In genomic region chr7:143463865-143464415, GRCm38 (mm10) we compare ENCODE assay signal across 9 mouse cellular contexts. TPM values are rescaled to one million over a fixed set of nuclear protein-coding genes. Genes with fewer than 3 reads are reported as not detected.
DNase-seq lines count a peak whose midpoint lies in the region; ATAC-seq and TF ChIP-seq lines count a peak whose summit lies in the region.
"Had no signal": no experiment of that assay in that cellular context is flagged by ENCODE, and none has a peak within 500 bp of the region (broad histone marks: within the 10 kb centered on the region; RNA-seq: fewer than 3 reads in every experiment).

No protein-coding gene starts in this region.

- H3K9me3 ChIP-seq in forebrain, embryonic 10.5 days = peaks cover 57% of the 10 kb centered on the region
- H3K9me3 ChIP-seq in forebrain, embryonic 13.5 days (replicated peaks) = peaks cover 23% of the 10 kb centered on the region
- H3K9me3 ChIP-seq in hindbrain, embryonic 11.5 days (ENCODE audit: control insufficient read depth, low read length) = peaks cover 6% of the 10 kb centered on the region; the same call in 1 of the 2 replicates

- no peak for TF ChIP-seq POLR2A in brain, embryonic 14.5 days (IDR thresholded peaks at IDR 0.05; ENCODE audit: borderline replicate concordance, extremely low read depth, insufficient read depth, insufficient read length, poor library complexity, severe bottlenecking)

- peak; percentile 90 for TF ChIP-seq CTCF in brain, embryonic 14.5 days (IDR thresholded peaks at IDR 0.05; ENCODE audit: borderline replicate concordance, extremely low read depth, insufficient read depth, insufficient read length)

- ATAC-seq in forebrain, embryonic 13.5 days = no peak
- ATAC-seq in hindbrain, embryonic 11.5 days (ENCODE audit: low FRiP score) = no peak
- ATAC-seq in megakaryocyte-erythroid progenitor cell, adult 5-6 weeks (replicated peaks; ENCODE audit: low FRiP score, low TSS enrichment, poor library complexity, severe bottlenecking) = peak; percentile 20; the same call in 1 of the 2 replicates

- intact Hi-C loops in left cerebral cortex, postnatal 10 days (cut with DNase I) = loop anchor here (5.0 kb wide), 1 partner anchor 167 kb away; no protein-coding TSS in a partner anchor

- H3K4me2 ChIP-seq in forebrain, embryonic 13.5 days = no peak overlapping the region
- no peak overlapping the region for H3K4me2 ChIP-seq in hindbrain, embryonic 11.5 days (replicated peaks; ENCODE audit: low read depth, low read length)

- 0 out of 2 replicates have a peak overlapping the region, but pooled peaks have one; percentile 7 for H3K4me3 ChIP-seq in forebrain, embryonic 10.5 days
- no peak overlapping the region for H3K4me3 ChIP-seq in forebrain, embryonic 13.5 days
- no peak overlapping the region for H3K4me3 ChIP-seq in hindbrain, embryonic 11.5 days (ENCODE audit: low read depth, low read length)

- H3K27me3 ChIP-seq in forebrain, embryonic 10.5 days (ENCODE audit: poor library complexity, severe bottlenecking) = peaks cover 86% of the 10 kb centered on the region
- H3K27me3 ChIP-seq in forebrain, embryonic 13.5 days = peaks cover 64% of the 10 kb centered on the region
- no peaks in the 10 kb centered on the region for H3K27me3 ChIP-seq in hindbrain, embryonic 11.5 days (ENCODE audit: control insufficient read depth, insufficient read depth, low read length)

- 39% methylated on average over 11 of the region's 11 CpGs for WGBS in forebrain, embryonic 10.5 days
- 36% methylated on average over 11 of the region's 11 CpGs for WGBS in forebrain, embryonic 13.5 days
- WGBS in hindbrain, embryonic 11.5 days = 29% methylated on average over 11 of the region's 11 CpGs

- no peak overlapping the region for H3K9ac ChIP-seq in forebrain, embryonic 13.5 days
- H3K9ac ChIP-seq in hindbrain, embryonic 11.5 days (ENCODE audit: low read depth, low read length) = no peak overlapping the region

- DNase-seq in forebrain, embryonic 10.5 days (ENCODE audit: extremely low spot score, low spot score) = peak; percentile 83
- DNase-seq in brain, embryonic 14.5 days (ENCODE audit: low read depth) = peak; percentile 84
- peak; percentile 81 for DNase-seq in forelimb bud, embryonic 11.5 days (ENCODE audit: low read depth, low spot score)
- peak; percentile 89 for DNase-seq in hindbrain, embryonic 11.5 days (ENCODE audit: low spot score)
- DNase-seq in left cerebral cortex, postnatal 10 days (ENCODE audit: extremely low spot score in 1 of 2, low spot score in 2 of 2) = peak; percentile 49 to 86
- peak; percentile 58 to 82 for DNase-seq in spleen, postnatal 10 days (ENCODE audit: low spot score in 2 of 2)

- H3K27ac ChIP-seq in forebrain, embryonic 10.5 days = peak overlapping the region; percentile 75
- H3K27ac ChIP-seq in forebrain, embryonic 13.5 days = no peak overlapping the region
- no peak overlapping the region for H3K27ac ChIP-seq in hindbrain, embryonic 11.5 days (ENCODE audit: low read depth, low read length)

- no peaks in the 10 kb centered on the region for H3K36me3 ChIP-seq in forebrain, embryonic 10.5 days (replicated peaks)
- no peaks in the 10 kb centered on the region for H3K36me3 ChIP-seq in forebrain, embryonic 13.5 days (ENCODE audit: poor library complexity, severe bottlenecking)
- H3K36me3 ChIP-seq in hindbrain, embryonic 11.5 days (ENCODE audit: control insufficient read depth, insufficient read depth, low read length) = no peaks in the 10 kb centered on the region

- H3K4me1 ChIP-seq in forebrain, embryonic 10.5 days = peaks cover 92% of the 10 kb centered on the region
- H3K4me1 ChIP-seq in forebrain, embryonic 13.5 days = peaks cover 29% of the 10 kb centered on the region
- 0 out of 2 replicates have a peak, but pooled peaks cover 5% of the 10 kb centered on the region for H3K4me1 ChIP-seq in hindbrain, embryonic 11.5 days (replicated peaks; ENCODE audit: control insufficient read depth, insufficient read depth, low read length)

RNA-seq across cellular contexts. Expression of gene Cdkn1c, which starts 3.1 kb away (rescaled TPM):
- polyA plus RNA-seq in forebrain, embryonic 10.5 days (2016; fragmentation: Nextera tagmentation; extraction: Ambion mirVana) = 194 and 230 TPM in 2 replicates
- 140 and 149 TPM in 2 replicates for polyA plus RNA-seq in forebrain, embryonic 13.5 days (2015; fragmentation: Nextera tagmentation; extraction: Ambion mirVana)
- 174 and 264 TPM in 2 replicates for polyA plus RNA-seq in brain, embryonic 14.5 days (2012; rRNA removed)
- polyA plus RNA-seq in hindbrain, embryonic 11.5 days (2014; fragmentation: Nextera tagmentation; extraction: Ambion mirVana) = 942 and 1,091 TPM in 2 replicates
- 10 to 100 TPM; 14.2 to 15.1 TPM for total RNA-seq in left cerebral cortex, postnatal 10 days (2021)
- total RNA-seq in megakaryocyte-erythroid progenitor cell, adult 5-6 weeks (2014; fragmentation: Nextera tagmentation) = 4.3 TPM in 1 of 2 replicates, not detected in the other
- total RNA-seq in megakaryocyte-erythroid progenitor cell, adult 5-6 weeks (2017) = 1.1 and 1.3 TPM in 2 replicates

RNA-seq across cellular contexts. Expression of gene Slc22a18, which starts 9.6 kb away (rescaled TPM):
- polyA plus RNA-seq in forebrain, embryonic 10.5 days (2016; fragmentation: Nextera tagmentation; extraction: Ambion mirVana) = 0.43 TPM in 2 replicates
- polyA plus RNA-seq in forebrain, embryonic 13.5 days (2015; fragmentation: Nextera tagmentation; extraction: Ambion mirVana) = 0.15 and 0.45 TPM in 2 replicates
- 0.71 and 1.2 TPM in 2 replicates for polyA plus RNA-seq in brain, embryonic 14.5 days (2012; rRNA removed)
- polyA plus RNA-seq in hindbrain, embryonic 11.5 days (2014; fragmentation: Nextera tagmentation; extraction: Ambion mirVana) = 0.14 and 0.71 TPM in 2 replicates
- total RNA-seq in left cerebral cortex, postnatal 10 days (2021) = under 1 TPM; 0.24 to 0.61 TPM
- total RNA-seq in megakaryocyte-erythroid progenitor cell, adult 5-6 weeks (2014; fragmentation: Nextera tagmentation) = 0.62 and 3.0 TPM in 2 replicates
- 1.1 and 2.5 TPM in 2 replicates for total RNA-seq in megakaryocyte-erythroid progenitor cell, adult 5-6 weeks (2017)

RNA-seq across cellular contexts. Expression of gene Phlda2, which starts 39.0 kb away (rescaled TPM):
- polyA plus RNA-seq in forebrain, embryonic 10.5 days (2016; fragmentation: Nextera tagmentation; extraction: Ambion mirVana) = 0.96 and 1.4 TPM in 2 replicates
- polyA plus RNA-seq in forebrain, embryonic 13.5 days (2015; fragmentation: Nextera tagmentation; extraction: Ambion mirVana) = 0.55 TPM in 1 of 2 replicates, not detected in the other
- polyA plus RNA-seq in brain, embryonic 14.5 days (2012; rRNA removed) = 0.78 and 0.88 TPM in 2 replicates
- 1.3 and 2.1 TPM in 2 replicates for polyA plus RNA-seq in hindbrain, embryonic 11.5 days (2014; fragmentation: Nextera tagmentation; extraction: Ambion mirVana)
- not detected for total RNA-seq in left cerebral cortex, postnatal 10 days (2021)
- 8.4 and 8.5 TPM in 2 replicates for total RNA-seq in megakaryocyte-erythroid progenitor cell, adult 5-6 weeks (2014; fragmentation: Nextera tagmentation)
- 6.2 and 15.8 TPM in 2 replicates for total RNA-seq in megakaryocyte-erythroid progenitor cell, adult 5-6 weeks (2017)
- polyA plus RNA-seq: neural tube, embryonic 14.5 days had no signal
